Comparison of ENCODE assay signal across 9 mouse cellular contexts in the genomic region with DNA sequence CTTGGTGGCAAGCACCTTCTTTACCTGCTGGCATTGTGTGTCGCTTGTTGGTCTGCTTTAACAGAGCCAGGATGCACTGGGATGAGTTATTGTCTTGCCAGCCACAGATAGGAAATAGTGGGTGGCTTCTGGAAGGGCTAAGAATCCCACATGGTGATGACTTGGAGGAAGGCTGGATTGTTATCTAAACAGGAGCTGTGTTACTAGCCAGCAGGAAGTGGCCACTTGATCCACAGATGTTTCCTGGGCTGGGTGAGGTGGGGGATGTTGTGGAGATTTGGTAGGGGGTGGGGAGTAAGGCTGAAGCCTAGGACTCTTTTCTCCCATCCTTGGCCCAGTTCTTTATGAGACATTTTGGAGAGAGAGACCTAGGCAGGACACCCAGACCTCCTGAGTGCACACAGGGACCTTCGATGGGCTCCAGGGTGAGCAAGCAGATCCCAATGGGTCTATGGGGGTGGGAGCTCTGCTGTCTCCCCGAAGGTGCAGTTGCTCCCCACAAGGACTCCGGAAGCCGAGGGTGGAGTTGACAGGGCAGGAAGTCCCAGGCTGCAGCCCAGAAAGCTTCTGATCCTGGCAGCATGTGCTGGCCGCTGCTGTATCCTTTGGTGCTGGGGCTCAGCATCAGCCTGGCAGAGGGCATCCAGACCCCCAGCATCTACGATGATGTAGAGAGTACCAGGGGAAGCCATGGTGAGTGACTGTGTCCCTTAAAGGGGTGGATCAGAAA. TPM values are rescaled to one million over a fixed set of nuclear protein-coding genes. Genes with fewer than 3 reads are reported as not detected.
A peak's percentile ranks its signal among the peaks of the same experiment; 100 is the strongest.
DNase-seq lines count a peak whose midpoint lies in the region; ATAC-seq and TF ChIP-seq lines count a peak whose summit lies in the region.
"Had no signal": no experiment of that assay in that cellular context is flagged by ENCODE, and none has a peak within 500 bp of the region (broad histone marks: within the 10 kb centered on the region; RNA-seq: fewer than 3 reads in every experiment).

A gene (plus strand): TSS at position 559 of the 730 bp plus-strand sequence.

- ATAC-seq in kidney, embryonic 14.5 days (ENCODE audit: low FRiP score, low TSS enrichment) = no peak
- peak; percentile 74 for ATAC-seq in common myeloid progenitor, adult 5-6 weeks (replicated peaks; ENCODE audit: low read depth, poor library complexity, severe bottlenecking)
- no peak for ATAC-seq in intestine, postnatal 0 days
- ATAC-seq in erythroblast, adult 5-6 weeks (replicated peaks; ENCODE audit: low FRiP score, poor library complexity, severe bottlenecking) = no peak
- no peak for ATAC-seq in forebrain, embryonic 12.5 days (ENCODE audit: low FRiP score)

- H3K4me2 ChIP-seq in kidney, embryonic 14.5 days (replicated peaks; ENCODE audit: low read depth, low read length) = no peak within 1 kb of the TSS; the same call in 1 of the 2 replicates
- no peak within 1 kb of the TSS for H3K4me2 ChIP-seq in intestine, postnatal 0 days (replicated peaks; ENCODE audit: low read depth)
- H3K4me2 ChIP-seq in forebrain, embryonic 12.5 days = no peak within 1 kb of the TSS
- H3K4me2 ChIP-seq: liver, embryonic 15.5 days had no signal

- no peaks in the 10 kb centered on the region for H3K27me3 ChIP-seq in kidney, adult 2 months (replicated peaks; ENCODE audit: control insufficient read depth, insufficient read depth, low read length)
- no peaks in the 10 kb centered on the region for H3K27me3 ChIP-seq in kidney, embryonic 14.5 days (ENCODE audit: control insufficient read depth, insufficient read depth, low read length)
- no peaks in the 10 kb centered on the region for H3K27me3 ChIP-seq in intestine, postnatal 0 days (replicated peaks; ENCODE audit: control insufficient read depth, insufficient read depth, low read length)
- H3K27me3 ChIP-seq in small intestine, adult 2 months (ENCODE audit: control insufficient read depth, insufficient read depth, low read length) = no peaks in the 10 kb centered on the region
- H3K27me3 ChIP-seq in forebrain, embryonic 12.5 days = no peaks in the 10 kb centered on the region
- H3K27me3 ChIP-seq: liver, embryonic 15.5 days had no signal

- H3K9ac ChIP-seq in kidney, embryonic 14.5 days (ENCODE audit: low read depth, low read length) = no peak within 1 kb of the TSS
- H3K9ac ChIP-seq in intestine, postnatal 0 days (ENCODE audit: low read depth, low read length) = no peak within 1 kb of the TSS
- H3K9ac ChIP-seq in forebrain, embryonic 12.5 days = no peak within 1 kb of the TSS
- H3K9ac ChIP-seq: liver, embryonic 15.5 days had no signal

- peaks cover 3% of the 10 kb centered on the region for H3K36me3 ChIP-seq in kidney, adult 2 months (ENCODE audit: control insufficient read depth, insufficient read depth, low read length)
- peaks cover 20% of the 10 kb centered on the region for H3K36me3 ChIP-seq in kidney, embryonic 14.5 days (ENCODE audit: control insufficient read depth, insufficient read depth, low read length)
- H3K36me3 ChIP-seq in intestine, postnatal 0 days (ENCODE audit: control insufficient read depth, insufficient read depth) = peaks cover 22% of the 10 kb centered on the region
- H3K36me3 ChIP-seq in small intestine, adult 2 months (ENCODE audit: control insufficient read depth, insufficient read depth, low read length) = peaks cover 9% of the 10 kb centered on the region
- peaks cover 29% of the 10 kb centered on the region for H3K36me3 ChIP-seq in forebrain, embryonic 12.5 days (replicated peaks)

- H3K27ac ChIP-seq in kidney, adult 2 months (ENCODE audit: insufficient read depth, low read depth, low read length) = peak within 1 kb of the TSS; percentile 46
- H3K27ac ChIP-seq in kidney, embryonic 14.5 days (ENCODE audit: low read depth, low read length) = no peak within 1 kb of the TSS
- H3K27ac ChIP-seq in intestine, postnatal 0 days (ENCODE audit: low read depth, low read length) = 0 out of 2 replicates have a peak within 1 kb of the TSS, but pooled peaks have one; percentile 21
- peak within 1 kb of the TSS; percentile 42 for H3K27ac ChIP-seq in small intestine, adult 2 months (ENCODE audit: insufficient read depth, low read depth, low read length)
- no peak within 1 kb of the TSS for H3K27ac ChIP-seq in forebrain, embryonic 12.5 days
- H3K27ac ChIP-seq: liver, embryonic 15.5 days had no signal

- H3K4me1 ChIP-seq in kidney, adult 2 months (ENCODE audit: control insufficient read depth, insufficient read depth, low read length) = no peaks in the 10 kb centered on the region
- H3K4me1 ChIP-seq in kidney, embryonic 14.5 days (ENCODE audit: control insufficient read depth, insufficient read depth, low read length) = no peaks in the 10 kb centered on the region
- no peaks in the 10 kb centered on the region for H3K4me1 ChIP-seq in intestine, postnatal 0 days (replicated peaks; ENCODE audit: control insufficient read depth, insufficient read depth, low read length)
- no peaks in the 10 kb centered on the region; the same call in 1 of the 2 replicates for H3K4me1 ChIP-seq in small intestine, adult 2 months (ENCODE audit: control insufficient read depth, insufficient read depth, insufficient read length, low read length)
- no peaks in the 10 kb centered on the region for H3K4me1 ChIP-seq in forebrain, embryonic 12.5 days
- H3K4me1 ChIP-seq: liver, embryonic 15.5 days had no signal

- no peaks in the 10 kb centered on the region for H3K9me3 ChIP-seq in kidney, embryonic 14.5 days (ENCODE audit: control insufficient read depth, low read length)
- H3K9me3 ChIP-seq in intestine, postnatal 0 days (ENCODE audit: control insufficient read depth) = no peaks in the 10 kb centered on the region
- no peaks in the 10 kb centered on the region for H3K9me3 ChIP-seq in forebrain, embryonic 12.5 days
- H3K9me3 ChIP-seq: liver, embryonic 15.5 days had no signal

- TF ChIP-seq CTCF in kidney, adult 2 months (conservative IDR thresholded peaks at IDR 0.05; ENCODE audit: insufficient read depth, insufficient read length, low read depth, low read length) = no peak
- TF ChIP-seq CTCF in intestine, postnatal 0 days (IDR thresholded peaks at IDR 0.05; ENCODE audit: low read depth) = no peak
- TF ChIP-seq CTCF in small intestine, adult 2 months (IDR thresholded peaks at IDR 0.05; ENCODE audit: extremely low read depth, insufficient read length, insufficient replicate concordance, low read depth, low read length) = no peak

- no peak for TF ChIP-seq POLR2A in kidney, adult 2 months (IDR thresholded peaks at IDR 0.05; ENCODE audit: low read depth, low read length)
- TF ChIP-seq POLR2A in small intestine, adult 2 months (IDR thresholded peaks at IDR 0.05; ENCODE audit: low read depth, low read length) = no peak

- 66% methylated on average over 7 of the region's 7 CpGs for WGBS in kidney, adult 2 months
- 79% methylated on average over 7 of the region's 7 CpGs for WGBS in kidney, embryonic 14.5 days
- WGBS in intestine, postnatal 0 days = 64% methylated on average over 7 of the region's 7 CpGs
- 66% methylated on average over 7 of the region's 7 CpGs for WGBS in small intestine, adult 2 months
- WGBS in forebrain, embryonic 12.5 days = 89% methylated on average over 7 of the region's 7 CpGs

- H3K4me3 ChIP-seq in kidney, adult 2 months (ENCODE audit: insufficient read depth, low read depth, low read length) = peak within 1 kb of the TSS; percentile 8; the same call in 1 of the 2 replicates
- no peak within 1 kb of the TSS for H3K4me3 ChIP-seq in kidney, embryonic 14.5 days (ENCODE audit: low read length)
- H3K4me3 ChIP-seq in intestine, postnatal 0 days (ENCODE audit: low read depth, low read length) = no peak within 1 kb of the TSS
- peak within 1 kb of the TSS; percentile 45 for H3K4me3 ChIP-seq in small intestine, adult 2 months (ENCODE audit: low read depth, low read length)
- no peak within 1 kb of the TSS for H3K4me3 ChIP-seq in forebrain, embryonic 12.5 days (replicated peaks)
- H3K4me3 ChIP-seq: liver, embryonic 15.5 days had no signal

- peak; percentile 42 for DNase-seq in kidney, adult 2 months
- DNase-seq in embryo, embryonic 10 days (ENCODE audit: low spot score) = no peak

RNA-seq across cellular contexts. Expression of the gene that starts here (rescaled TPM):
- polyA plus RNA-seq in kidney, adult 2 months (2012; rRNA removed) = 2.2 and 2.8 TPM in 2 replicates
- polyA plus RNA-seq in kidney, embryonic 14.5 days (2014; fragmentation: Nextera tagmentation; extraction: Ambion mirVana) = 3.3 and 3.7 TPM in 2 replicates
- 9.8 and 12.7 TPM in 2 replicates for total RNA-seq in common myeloid progenitor, adult 5-6 weeks (2017)
- polyA plus RNA-seq in intestine, postnatal 0 days (2015; fragmentation: Nextera tagmentation; extraction: Ambion mirVana) = 2.4 and 2.5 TPM in 2 replicates
- polyA plus RNA-seq in small intestine, adult 2 months (2012; rRNA removed) = 6.3 and 10.6 TPM in 2 replicates
- not detected in 2 replicates for total RNA-seq in erythroblast, adult 5-6 weeks (2015; ENCODE audit: low replicate concordance)
- total RNA-seq in erythroblast, adult 5-6 weeks (2017; ENCODE audit: low replicate concordance) = 0.98 TPM in 1 of 2 replicates, not detected in the other
- polyA plus RNA-seq in forebrain, embryonic 12.5 days (2016; fragmentation: Nextera tagmentation; extraction: Ambion mirVana) = 0.55 and 0.98 TPM in 2 replicates

Comparison
In these comparisons a context has a peak if more than half of its experiments do, and no peak if none do; other contexts are left out.
1. H3K27ac ChIP-seq: peak in kidney, adult 2 months (single experiment), intestine, postnatal 0 days (single experiment) and small intestine, adult 2 months (single experiment); none in kidney, embryonic 14.5 days (single experiment) and forebrain, embryonic 12.5 days (single experiment).
2. H3K4me3 ChIP-seq: peak in kidney, adult 2 months (single experiment) and small intestine, adult 2 months (single experiment); none in kidney, embryonic 14.5 days (single experiment), intestine, postnatal 0 days (single experiment) and forebrain, embryonic 12.5 days (single experiment).